Mouse (Mus musculus): ENCODE measurements around the gene Klf7.

The Klf7 gene

DNA sequence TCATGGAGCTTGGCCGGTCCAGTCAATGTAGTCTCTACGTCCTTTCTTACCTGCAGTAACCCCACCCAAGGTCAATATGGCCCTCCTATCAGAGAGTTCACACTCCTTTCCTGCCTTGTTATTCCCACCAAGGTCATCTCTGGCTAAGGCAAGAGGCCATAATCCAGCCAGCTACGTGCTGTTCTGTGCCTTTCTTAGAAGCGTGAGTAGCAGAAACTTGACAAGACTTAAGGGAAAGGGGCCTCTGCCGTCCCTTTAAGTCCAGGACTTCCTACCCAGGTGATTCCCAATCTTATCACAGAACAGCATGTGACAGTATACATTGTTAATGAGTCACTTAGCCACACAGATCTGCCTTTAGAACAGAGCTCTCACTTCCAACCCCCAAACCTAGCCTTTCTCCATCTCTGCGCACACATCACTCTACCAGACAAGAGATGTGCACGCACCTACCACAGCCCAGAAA, 16.9 kb downstream of the Klf7 start:
- DNase-seq (ENCODE audit: low read depth, low spot score), result no peak

DNA sequence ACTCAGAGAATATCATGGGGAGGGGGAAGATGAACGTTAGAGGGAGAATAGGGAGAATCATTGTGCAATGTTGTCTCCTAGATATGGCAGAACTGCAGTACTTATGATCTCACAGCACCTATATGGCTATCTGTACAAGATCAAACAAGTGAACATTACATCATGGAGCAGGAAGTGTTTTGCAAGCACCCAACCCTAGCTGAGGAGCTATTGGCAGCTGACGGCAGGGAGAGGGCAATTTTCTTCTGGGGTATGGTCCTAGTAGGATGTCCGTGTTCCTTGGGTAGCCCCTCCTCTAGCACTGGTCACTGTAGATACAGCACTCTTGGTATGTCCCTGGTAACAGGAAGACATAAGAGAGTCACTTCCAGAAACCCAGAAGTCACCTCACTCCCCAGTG, 17.4 kb downstream of the Klf7 start:
- no peak for DNase-seq (ENCODE audit: low read depth, low spot score)

DNA sequence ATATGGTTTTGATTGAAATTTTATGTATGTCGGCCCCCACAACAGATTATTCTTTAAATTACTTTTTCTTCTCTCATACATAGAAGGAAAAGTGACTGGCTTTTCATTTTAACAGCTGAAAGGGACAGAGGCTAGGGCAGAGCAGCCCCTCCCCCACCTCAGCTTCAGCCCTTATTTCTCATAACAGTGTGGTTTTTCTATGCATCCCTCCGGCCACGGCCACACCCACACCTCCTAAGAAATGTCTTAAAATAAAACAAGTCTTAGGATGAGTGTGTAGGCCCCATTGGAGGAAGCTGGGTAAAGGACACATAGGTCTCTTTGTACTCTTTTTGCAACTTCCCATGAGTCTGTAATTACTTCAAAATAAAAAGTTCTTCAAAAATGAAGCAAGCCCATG, 20.8 kb downstream of the Klf7 start:
- DNase-seq (ENCODE audit: low read depth, low spot score), result no peak

DNA sequence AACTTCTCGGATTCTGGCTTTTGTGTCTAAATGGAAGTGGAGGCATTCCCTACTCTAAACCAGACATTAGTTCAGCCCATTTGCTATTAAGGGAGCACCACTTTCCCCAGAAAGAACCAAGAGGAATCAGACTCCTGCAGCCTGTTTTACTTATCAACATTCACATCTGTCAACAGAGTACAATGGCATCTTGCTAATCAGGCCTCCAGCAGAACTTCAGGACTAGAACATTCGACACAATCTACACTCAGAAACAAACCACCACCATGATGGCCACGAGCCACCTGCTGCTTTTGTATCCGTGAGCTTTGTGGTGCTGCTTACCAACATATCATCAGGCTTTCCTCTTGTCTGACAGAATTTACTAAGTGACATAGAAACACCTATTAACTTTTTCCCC, 23.3 kb downstream of the Klf7 start:
- DNase-seq (ENCODE audit: low read depth, low spot score), result no peak

DNA sequence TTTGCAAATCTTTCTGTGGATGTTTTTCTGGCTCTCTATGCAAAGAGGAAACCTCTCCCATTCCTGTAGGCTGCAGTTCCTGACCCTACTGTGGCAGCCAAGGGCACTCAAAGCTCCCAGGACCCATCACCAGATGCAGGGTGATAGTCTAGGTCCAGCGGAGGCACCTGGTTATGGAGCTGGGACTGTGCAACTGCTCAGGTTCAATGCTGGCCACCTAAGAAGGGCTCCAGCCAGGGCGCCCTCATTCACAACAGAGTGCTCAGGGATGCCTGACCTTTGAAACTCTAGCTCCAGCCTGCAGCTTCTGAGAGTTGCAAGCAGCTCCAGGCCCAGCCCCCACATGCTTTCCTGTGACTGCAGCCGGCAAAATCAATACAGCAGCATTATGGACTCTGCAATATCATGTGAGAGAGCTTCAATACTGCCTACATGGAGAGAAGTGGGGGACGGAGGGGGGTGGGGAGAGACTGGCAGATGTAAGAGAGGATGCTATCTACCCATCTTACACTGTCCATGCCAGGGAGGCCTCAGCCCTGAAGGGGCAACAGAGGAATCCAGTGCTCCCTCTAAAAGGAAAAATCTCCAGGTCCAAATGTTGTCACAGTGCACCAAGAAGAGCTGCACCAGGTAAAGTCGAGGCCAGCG, 24.3 kb downstream of the Klf7 start:
- no peak for DNase-seq (ENCODE audit: low read depth, low spot score)

DNA sequence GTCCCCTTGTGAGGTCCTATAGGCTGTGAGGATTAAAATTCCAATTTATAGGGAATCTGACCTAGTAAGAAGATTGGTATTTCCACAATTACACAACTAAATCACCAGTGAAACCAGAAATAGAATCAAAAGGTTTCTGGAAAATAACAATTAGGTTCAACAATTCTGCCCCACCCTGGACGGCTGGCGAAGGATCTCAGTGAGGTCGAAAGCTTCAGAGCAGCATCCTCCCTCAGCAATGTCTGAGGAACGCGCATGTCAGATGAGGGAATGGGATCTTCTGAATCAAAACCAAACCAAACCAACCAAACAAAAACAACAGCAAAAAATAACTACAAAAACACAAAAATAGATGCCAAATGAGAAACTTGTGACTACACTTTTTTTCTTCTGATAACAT, 29.1 kb downstream of the Klf7 start:
- no peak for DNase-seq (ENCODE audit: low read depth, low spot score)

DNA sequence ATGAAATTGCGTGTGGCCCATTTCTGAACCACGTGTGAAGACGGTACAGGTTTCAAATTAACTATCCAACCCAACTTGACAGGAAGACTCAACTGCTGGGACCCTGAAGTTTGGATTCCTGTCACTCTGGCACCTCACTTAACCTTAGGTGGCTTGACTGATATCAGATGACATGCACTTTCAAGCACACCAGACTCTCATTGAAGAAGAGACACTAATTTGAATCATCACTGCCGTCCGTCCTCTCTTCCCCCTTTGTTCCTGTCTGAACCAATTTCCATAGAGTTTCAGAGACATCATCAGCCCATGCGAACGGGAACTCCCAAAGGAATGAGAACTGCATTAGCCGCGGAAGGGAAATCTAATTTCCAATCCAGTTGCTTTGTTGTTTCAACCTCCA, 30.5 kb downstream of the Klf7 start:
- no peak for DNase-seq (ENCODE audit: low read depth, low spot score)

DNA sequence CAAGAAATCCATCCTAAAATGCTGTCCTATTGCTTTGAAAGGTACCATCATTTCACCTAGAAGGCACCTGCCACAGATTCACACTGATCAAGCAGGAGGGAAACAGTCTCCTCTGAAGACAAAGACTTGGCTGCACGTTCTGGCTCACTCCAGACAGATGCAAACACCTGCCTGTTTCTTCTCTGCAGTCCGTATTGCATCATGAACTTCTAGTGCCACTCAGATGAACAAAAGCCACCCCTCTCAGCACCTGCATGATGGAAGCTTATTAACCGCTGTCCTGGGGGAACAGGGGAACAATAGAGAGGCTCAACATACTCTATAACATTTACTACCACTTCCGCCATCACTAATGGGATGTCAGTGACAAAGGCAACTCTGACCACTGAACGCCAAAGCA, 31.5 kb downstream of the Klf7 start:
- DNase-seq (ENCODE audit: low read depth, low spot score), result no peak

DNA sequence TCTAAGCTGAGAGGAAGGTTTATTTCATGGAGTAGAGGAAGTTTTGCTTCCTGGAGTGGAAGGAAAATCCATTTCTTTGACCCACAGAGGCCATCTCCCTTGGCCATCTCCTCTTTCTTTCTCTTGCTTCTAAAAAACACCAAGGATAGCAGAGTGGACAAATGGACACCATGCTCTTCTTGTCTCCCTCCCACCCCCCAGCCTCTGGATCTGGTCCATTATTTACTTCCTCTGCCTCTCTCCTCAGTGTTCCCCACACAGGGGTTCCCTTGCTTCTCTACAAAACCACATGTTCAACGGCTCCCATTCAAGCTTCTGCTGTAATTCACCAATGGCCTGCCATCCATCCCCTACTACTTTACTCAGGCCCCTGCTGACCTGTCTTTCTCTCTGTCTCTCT, 32.4 kb downstream of the Klf7 start:
- no peak for DNase-seq (ENCODE audit: low read depth, low spot score)

DNA sequence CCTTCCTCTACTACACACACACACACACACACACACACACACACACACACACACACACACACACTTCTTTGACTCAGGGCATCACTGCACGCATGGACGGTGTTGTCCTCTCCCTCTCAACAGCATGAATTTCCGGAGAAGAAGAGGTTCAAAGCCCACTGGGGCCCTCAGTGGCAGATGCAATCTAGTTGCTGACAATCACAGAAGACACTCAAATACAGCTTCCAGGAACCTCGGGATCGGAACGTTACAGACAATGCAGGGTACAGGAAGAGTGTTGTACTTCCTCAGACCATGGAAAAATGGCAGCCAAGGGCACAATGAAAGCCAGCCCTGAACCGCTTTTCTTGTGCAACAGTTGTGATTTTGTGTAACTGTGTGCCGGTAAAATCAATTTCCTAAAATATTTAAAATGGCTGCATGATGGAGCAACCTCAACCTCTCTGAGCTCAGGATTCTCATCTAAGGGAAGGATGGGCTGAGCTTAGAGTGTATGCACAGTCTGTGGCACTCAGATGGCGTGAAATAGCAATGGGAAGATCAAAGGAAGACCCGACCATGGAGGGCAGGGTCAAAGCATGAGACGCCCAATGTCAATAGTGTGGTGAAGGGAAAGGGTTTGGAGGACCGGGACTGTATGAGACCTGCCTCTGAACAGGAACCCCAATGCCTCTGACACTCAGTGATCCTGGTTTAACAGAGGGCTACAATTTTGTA, 33.3 kb downstream of the Klf7 start:
- DNase-seq (ENCODE audit: low read depth, low spot score), result no peak

DNA sequence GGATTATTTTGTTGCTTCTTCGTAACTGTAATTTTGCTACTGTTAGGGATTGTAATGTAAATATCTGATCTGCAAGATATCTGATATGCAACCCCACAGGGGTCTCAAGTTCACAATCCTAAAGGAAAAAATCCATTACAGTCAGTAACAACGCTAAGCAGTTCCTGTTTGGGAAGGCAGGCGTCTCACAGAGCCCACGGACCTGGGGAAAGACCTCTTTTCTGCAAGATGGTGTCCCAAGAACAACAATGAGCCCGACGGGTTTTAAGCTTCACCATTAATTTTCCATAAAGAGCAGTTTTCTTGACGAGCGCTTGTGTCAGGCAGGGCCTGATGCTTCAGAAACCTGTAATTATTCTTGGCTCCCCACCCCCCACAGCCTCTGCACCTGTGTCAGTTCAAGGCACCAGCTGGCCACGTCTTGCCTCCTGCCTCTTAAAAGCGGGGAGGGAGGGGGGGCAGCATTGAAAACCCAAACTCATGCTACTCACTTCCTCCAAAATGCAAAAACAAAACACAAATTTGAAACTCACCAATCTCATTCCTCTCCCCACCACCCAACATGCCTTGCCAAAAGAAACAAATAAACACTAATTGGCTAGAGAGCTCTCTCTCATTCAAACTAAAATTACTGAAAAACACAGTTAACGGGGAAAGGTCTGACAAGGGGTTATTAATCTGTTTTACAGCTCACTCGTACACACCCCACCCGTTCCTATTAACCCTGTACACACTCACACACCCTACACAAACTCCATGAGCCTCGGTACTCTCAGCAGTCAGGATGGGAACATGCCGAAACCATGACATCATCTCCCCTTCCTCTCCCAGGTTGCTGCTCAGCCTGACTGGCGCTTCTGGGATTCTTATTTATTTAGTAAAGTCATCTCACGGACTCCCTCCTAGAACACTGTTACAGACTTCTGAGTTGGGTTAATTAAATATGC, 34.2 kb downstream of the Klf7 start:
- DNase-seq (ENCODE audit: low read depth, low spot score), result peak; percentile 47

DNA sequence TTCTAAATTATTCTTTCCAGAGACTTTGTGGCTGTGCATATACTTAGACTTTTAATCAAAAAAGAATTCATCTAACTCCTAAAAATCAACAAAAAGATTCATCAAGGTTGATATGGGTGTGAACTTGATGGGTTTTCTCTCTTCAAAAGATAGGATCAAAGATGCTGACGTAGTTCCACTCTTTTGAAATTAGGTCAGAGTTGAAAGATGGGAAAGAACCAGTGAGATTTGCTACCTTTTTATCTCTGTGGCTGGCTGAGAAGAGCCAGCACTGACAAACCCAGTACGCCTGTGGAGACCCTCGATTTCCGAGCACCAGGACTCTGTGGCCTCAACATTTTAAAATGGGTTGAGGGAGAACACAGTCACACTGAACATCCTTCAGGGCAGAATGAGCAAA, 36.2 kb downstream of the Klf7 start:
- DNase-seq (ENCODE audit: low read depth, low spot score), result no peak

DNA sequence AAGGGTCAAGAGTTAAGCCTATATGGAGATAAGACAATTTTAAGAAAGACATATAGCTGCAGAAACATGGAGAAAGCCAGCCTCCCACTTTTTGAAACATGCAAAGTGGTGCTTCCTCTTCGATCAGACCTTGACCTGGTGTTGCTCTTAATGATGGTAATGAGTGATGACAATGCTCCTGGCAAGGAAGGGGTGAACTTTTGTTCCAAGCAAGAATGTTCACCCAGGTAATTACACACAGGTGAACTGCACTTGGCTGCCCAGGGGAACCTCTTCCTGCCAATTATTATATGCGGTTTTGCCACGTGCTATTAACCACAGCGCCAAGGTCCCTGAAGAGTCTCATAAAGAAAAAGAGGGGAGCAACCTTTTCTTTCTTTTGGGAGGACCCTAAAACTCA, 36.7 kb downstream of the Klf7 start:
- DNase-seq (ENCODE audit: low read depth, low spot score), result no peak

DNA sequence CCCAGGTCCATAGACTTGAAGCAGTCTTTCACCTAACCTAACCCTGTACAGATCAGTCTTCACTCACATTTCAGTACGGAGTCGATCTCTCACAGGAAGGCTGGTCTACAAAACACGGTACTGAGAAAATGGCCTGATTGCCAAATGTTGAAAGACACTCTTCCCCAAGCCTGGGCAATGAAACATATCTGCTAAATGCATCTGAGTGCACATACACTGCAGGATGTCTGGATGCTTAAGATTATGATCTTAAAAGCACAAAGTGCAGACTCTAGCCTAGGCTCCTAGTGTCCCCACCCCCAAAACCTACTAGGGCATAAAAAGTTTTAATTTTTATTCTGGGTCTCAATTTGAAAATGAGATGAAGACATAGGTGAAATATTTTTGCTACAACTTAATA, 37.4 kb downstream of the Klf7 start:
- no peak for DNase-seq (ENCODE audit: low read depth, low spot score)

DNA sequence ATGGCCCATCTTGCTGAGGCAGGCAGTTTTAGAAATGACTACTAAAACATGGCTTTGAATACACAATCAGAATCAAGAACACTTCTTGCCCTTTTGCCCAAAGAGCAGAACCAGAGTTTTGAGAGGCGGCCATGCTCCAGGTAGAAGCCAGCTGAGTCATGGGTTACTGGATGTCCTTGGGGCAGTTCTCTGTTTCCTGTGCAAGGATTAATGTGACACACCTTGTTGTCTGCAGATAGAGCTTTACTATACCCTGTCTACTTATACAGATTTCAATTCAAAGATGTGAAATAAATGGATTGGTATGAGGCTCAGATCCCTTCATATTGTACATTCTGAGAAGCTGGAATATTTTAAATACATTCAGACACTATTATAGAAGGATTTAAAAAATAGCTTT, 40.3 kb downstream of the Klf7 start:
- no peak for DNase-seq (ENCODE audit: low read depth, low spot score)

DNA sequence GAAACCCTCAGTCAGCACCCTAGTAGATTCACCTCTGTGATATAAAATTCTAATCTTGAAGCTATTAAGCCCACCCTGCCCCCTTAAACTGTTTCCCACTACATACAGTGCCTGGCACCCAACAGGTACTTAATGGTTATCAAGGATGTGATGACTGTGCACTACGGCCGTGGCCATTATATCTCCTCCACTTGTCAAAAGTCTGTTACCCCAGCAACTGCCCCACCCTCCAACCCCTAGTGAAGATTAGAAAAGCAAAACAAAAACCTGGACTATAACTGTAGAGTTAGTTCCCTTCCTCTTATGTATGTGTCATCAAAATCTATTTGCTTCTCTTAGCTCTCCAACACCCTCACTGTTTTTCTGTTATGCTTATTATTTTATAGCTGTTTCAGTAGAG, 40.9 kb downstream of the Klf7 start:
- no peak for DNase-seq (ENCODE audit: low read depth, low spot score)

DNA sequence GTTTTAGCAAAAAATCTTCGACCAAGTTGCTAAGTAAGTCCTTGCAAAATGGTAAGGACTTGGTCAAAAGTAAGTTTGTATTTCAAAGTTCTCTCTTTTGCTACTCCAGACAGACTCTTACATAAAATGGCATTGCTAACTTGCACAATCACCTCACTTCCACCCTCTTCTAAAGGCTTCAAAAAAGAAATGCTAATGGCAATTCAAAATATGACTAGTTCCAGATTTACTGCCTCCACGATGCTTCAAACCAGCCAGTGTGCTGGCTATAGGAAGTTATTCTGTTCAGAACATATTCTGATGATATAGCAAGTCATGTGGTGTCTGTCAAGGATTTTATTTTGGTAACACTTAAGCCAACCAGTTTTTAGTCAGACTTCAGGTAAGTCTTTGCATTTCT, 41.8 kb downstream of the Klf7 start:
- DNase-seq (ENCODE audit: low read depth, low spot score), result no peak

DNA sequence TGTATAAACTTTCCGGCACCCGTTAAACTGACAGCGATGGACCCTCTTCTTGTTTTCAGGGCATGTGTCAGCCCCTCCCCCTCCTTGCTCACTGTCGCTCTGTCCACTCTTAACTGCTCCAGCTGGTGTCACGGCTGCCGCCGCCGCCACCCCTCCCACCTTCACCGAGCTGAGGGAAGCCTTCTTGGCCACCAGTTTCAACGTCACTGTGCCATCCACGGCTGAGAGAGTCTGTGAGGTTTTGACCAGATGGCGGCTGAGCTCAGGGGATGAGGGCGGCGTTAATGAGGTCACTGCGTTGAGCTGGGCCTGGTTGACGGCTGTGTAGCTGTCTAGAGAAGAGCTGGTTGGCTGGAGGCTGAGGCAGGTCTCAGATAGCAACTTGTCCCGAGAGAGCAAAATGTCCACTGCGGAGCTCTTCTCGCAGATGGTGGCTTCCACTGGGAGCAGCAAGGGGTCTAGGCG, 43.3 kb downstream of the Klf7 start:
- no peak for DNase-seq (ENCODE audit: low read depth, low spot score)

DNA sequence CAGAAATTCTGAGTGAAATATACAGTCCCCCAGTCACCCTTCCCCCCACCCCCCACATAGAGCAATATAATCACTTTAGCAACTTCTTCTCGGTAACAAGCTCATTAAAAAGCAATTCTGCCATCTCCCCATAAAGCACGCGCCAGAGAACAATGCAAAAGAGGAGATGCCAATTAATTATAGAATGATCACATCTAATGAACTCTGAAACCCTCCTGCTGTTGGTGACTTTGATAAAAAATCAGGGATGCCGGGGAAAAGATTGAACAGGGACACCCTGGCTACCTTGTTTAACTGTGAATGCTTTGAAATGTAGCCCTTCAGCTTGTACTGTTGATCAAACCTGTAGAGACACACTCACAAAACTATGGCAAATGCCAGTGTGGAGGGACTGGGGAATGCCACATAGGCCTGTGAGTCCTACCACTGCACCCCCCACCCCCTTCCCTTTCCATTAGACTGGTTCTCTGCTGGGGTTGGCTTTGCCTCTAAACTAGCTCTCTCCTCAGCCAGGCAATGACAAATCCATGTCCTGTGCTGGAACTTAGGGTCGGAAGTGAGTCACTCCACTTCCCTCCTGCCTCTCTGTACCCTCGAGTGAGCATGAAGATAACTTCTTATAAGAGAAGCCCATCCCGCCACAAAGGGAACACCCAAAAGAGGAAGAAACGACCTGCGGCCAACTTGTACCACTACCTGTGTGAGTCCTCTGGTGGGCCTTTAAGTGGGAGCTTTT, 43.9 kb downstream of the Klf7 start:
- no peak for DNase-seq (ENCODE audit: low read depth, low spot score)

DNA sequence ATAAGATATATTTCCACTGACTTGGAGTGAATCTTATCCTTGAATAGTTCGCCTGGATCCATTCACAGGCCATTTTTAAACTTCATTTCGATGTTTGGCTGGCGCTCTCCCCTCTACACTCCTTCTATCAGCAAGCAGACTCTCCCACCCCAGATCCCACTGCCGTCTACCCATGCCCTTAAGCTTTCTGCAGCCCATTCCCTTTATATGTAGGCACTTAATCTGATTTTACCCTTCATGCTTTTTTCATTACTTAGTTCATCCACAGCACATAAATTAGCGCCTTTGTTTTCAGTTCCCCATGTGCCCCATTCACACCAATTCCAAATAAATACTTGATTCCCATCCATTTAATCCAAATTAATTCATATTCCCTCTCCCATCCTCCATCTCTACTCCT, 48.0 kb downstream of the Klf7 start:
- no peak for DNase-seq (ENCODE audit: low read depth, low spot score)

DNA sequence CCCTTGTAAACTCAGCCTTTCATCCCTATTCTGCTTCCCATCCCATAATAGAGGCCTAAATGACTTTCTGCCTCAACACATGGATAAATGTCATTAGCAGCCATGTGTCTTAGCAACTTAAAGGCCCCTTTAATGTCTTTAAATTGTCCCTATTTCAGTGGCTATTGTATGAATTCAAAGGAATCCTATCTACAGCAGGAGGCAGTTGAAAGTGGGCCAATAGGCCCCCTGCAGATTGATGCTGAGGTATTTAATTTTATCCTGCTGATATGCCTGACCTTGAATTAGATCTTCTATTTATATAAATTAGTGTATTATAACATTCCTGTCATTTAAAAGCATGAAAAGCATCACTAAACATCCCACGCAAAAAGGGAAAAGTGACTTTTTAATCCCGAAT, 51.1 kb downstream of the Klf7 start:
- no peak for DNase-seq (ENCODE audit: low read depth, low spot score)
